Mouse (Mus musculus): ENCODE measurements around the gene Sort1.

DNA sequence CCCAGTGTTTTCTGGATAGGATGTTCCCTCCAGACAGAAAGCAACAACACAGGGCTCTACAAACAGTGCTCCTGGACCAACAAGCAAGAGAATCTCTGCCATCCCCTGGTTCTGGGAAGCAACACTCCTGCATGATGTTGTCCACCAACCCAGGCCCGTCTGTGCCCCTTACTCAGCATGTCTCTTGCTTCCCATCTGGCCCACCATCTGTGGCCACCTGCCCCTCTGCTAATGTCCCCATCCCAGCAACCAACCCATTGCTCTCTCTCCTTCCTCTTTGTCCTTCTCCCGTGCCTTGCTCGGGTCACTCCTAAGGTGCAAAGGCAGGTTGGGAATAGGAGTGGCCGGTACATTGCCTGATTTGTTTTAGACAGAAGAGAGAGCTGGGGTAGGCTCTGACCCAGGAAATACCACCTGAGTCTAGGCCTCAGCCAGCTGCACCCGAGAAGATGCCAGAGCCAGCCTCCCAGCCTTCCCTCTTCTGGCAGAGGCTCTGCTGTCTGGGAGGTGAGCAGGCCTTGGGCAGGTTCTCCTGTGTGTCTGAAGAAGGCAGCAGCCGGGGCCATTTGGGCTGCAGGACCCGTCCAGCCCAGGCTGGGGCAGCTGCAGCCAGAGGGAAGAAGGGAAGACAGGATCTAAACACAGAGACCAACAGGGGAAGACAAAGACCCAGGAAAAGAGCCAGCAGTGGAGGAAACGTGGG lies 125.9 kb downstream of the Sort1 start:
- TF ChIP-seq CTCF (IDR thresholded peaks at IDR 0.05; ENCODE audit: low read depth, low read length) (no peak), GATA1 (IDR thresholded peaks at IDR 0.05; ENCODE audit: borderline replicate concordance, low read length) (no peak), POLR2AphosphoS5 (IDR thresholded peaks at IDR 0.05; ENCODE audit: insufficient replicate concordance, low read depth, low read length) (no peak), TAL1 (conservative IDR thresholded peaks at IDR 0.05; ENCODE audit: low read depth, low read length) (no peak), GATA2 (IDR thresholded peaks at IDR 0.05; ENCODE audit: borderline replicate concordance, low read depth, low read length) (no peak)

Data from G1E (cell line).